Mouse (Mus musculus): ENCODE measurements at regions not wholly inside any gene's neighbourhood (a gene's known extent, or its start where the extent isn't known, plus 50 kb on each side); places are given as distances from the start of the nearest gene placed in this dataset.

DNA sequence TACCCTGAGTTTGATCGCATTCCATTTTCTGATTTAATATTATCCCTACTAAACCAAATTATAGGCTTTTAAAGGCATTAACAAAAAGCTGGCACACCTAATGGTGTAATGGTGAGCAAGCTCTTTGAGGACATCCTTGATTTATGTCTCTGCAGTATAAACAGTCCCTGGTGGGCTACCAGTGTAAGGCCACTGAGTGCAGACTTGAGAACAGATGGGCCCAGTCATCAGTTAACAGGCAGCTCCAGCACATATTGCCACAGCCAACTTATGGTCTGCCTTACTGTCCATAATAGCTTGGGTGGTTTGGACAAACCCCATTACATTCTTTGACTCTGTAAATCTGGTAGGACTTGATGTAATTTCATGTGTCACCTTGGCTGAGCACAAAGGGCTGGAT lies 144.4 kb upstream of the Fndc3a start:
- TF ChIP-seq POLR2A (IDR thresholded peaks at IDR 0.05; ENCODE audit: low read depth, low read length) (no peak), CTCF (IDR thresholded peaks at IDR 0.05; ENCODE audit: extremely low read depth, insufficient read length, insufficient replicate concordance, low read depth, low read length) (no peak)

All from small intestine, adult 2 months (tissue).